Mouse (Mus musculus): ENCODE data around the gene Glb1l2. TPM values are rescaled to one million over a fixed set of nuclear protein-coding genes. Genes with fewer than 3 reads are reported as not detected.

The Glb1l2 gene
- total and polyA plus RNA-seq, 3 experiments = not detected

GRCm38 (mm10) chr9:26819942-26820341 is 13.7 kb upstream of the Glb1l2 start (continued):
- TF ChIP-seq E2F4 (IDR thresholded peaks at IDR 0.05; ENCODE audit: borderline replicate concordance, low read depth, low read length) (no peak), HCFC1 (IDR thresholded peaks at IDR 0.05; ENCODE audit: low read depth, low read length) (no peak), UBTF (IDR thresholded peaks at IDR 0.05; ENCODE audit: borderline replicate concordance, insufficient read depth, low read depth, low read length) (no peak), RAD21 (IDR thresholded peaks at IDR 0.05; ENCODE audit: low read depth, low read length) (no peak), ZNF384 (IDR thresholded peaks at IDR 0.05; ENCODE audit: low read depth, low read length) (no peak)

GRCm38 (mm10) chr9:26808735-26809134 is 2.5 kb upstream of the Glb1l2 start:
- H3K36me3 ChIP-seq (ENCODE audit: control insufficient read depth in 1 of 2, insufficient read depth in 2 of 2, low read length in 2 of 2) = no peaks in the 10 kb centered on the region
- TF ChIP-seq GATA1 (IDR thresholded peaks at IDR 0.05; ENCODE audit: low read depth, low read length) (no peak), MAZ (IDR thresholded peaks at IDR 0.05; ENCODE audit: low read depth, low read length) (no peak), RCOR1 (IDR thresholded peaks at IDR 0.05; ENCODE audit: low read depth, low read length) (no peak), CHD2 (IDR thresholded peaks at IDR 0.05; ENCODE audit: low read length) (no peak), UBTF (IDR thresholded peaks at IDR 0.05; ENCODE audit: borderline replicate concordance, insufficient read depth, low read depth, low read length) (no peak), KAT2A (conservative IDR thresholded peaks at IDR 0.05; ENCODE audit: low read depth, low read length) (no peak), MYB (IDR thresholded peaks at IDR 0.05; ENCODE audit: low read depth, low read length) (no peak), ELF1 (IDR thresholded peaks at IDR 0.05; ENCODE audit: low read depth, low read length) (no peak), MAFK (IDR thresholded peaks at IDR 0.05; ENCODE audit: borderline replicate concordance, low read depth, low read length) (no peak), NRF1 (IDR thresholded peaks at IDR 0.05; ENCODE audit: insufficient read depth, low read depth, low read length, poor library complexity, severe bottlenecking) (no peak), TAL1 (IDR thresholded peaks at IDR 0.05; ENCODE audit: low read length) (no peak), POLR2A (IDR thresholded peaks at IDR 0.05; ENCODE audit: control insufficient read depth in 1 of 2, insufficient read depth in 1 of 2, low read depth in 1 of 2, low read length in 2 of 2, poor library complexity in 1 of 2) (no peak), POLR2AphosphoS5 (IDR thresholded peaks at IDR 0.05; ENCODE audit: borderline replicate concordance, low read depth, low read length) (no peak)
- H3K9ac ChIP-seq (ENCODE audit: control insufficient read depth, low read depth, low read length, poor library complexity, severe bottlenecking) = no peak overlapping the region
- H3K79me2 ChIP-seq (ENCODE audit: control insufficient read depth, insufficient read depth, low read length, poor library complexity) = no peaks in the 10 kb centered on the region
- no peak overlapping the region for H3K27ac ChIP-seq (ENCODE audit: control insufficient read depth, low read depth, low read length)
- DNase-seq (ENCODE audit: low read depth, low spot score) = no peak
- H3K4me1 ChIP-seq (ENCODE audit: control insufficient read depth in 1 of 2, insufficient read depth in 2 of 2, low read length in 2 of 2) = no peaks in the 10 kb centered on the region
- no peak overlapping the region for H3K4me3 ChIP-seq (ENCODE audit: control insufficient read depth in 1 of 2, insufficient read depth in 1 of 2, low read depth in 2 of 2, low read length in 2 of 2)
- H3K27me3 ChIP-seq (ENCODE audit: control insufficient read depth in 1 of 2, insufficient read depth in 2 of 2, low read length in 2 of 2) = no peaks in the 10 kb centered on the region
- H3K9me3 ChIP-seq (replicated peaks; ENCODE audit: insufficient read depth, low read length) = no peaks in the 10 kb centered on the region

- DNase-seq (ENCODE audit: low read depth, low spot score) = no peak
- no peak for TF ChIP-seq KAT2A (conservative IDR thresholded peaks at IDR 0.05; ENCODE audit: low read depth, low read length)
- no peak for TF ChIP-seq CHD2 (IDR thresholded peaks at IDR 0.05; ENCODE audit: low read length)
- TF ChIP-seq RAD21 (IDR thresholded peaks at IDR 0.05; ENCODE audit: low read depth, low read length) = no peak
- TF ChIP-seq BHLHE40 (IDR thresholded peaks at IDR 0.05; ENCODE audit: borderline replicate concordance, low read depth, low read length) = no peak
- no peak for TF ChIP-seq USF1 (IDR thresholded peaks at IDR 0.05; ENCODE audit: low read depth, low read length)
- no peak for TF ChIP-seq MAX (IDR thresholded peaks at IDR 0.05; ENCODE audit: low read length)
- no peak for TF ChIP-seq ELF1 (IDR thresholded peaks at IDR 0.05; ENCODE audit: low read depth, low read length)
- TF ChIP-seq TCF12 (IDR thresholded peaks at IDR 0.05; ENCODE audit: low read depth, low read length) = no peak
- no peak for TF ChIP-seq MYB (IDR thresholded peaks at IDR 0.05; ENCODE audit: low read depth, low read length)
- no peak for TF ChIP-seq CHD1 (IDR thresholded peaks at IDR 0.05; ENCODE audit: low read depth, low read length)
- no peak for TF ChIP-seq JUND (IDR thresholded peaks at IDR 0.05; ENCODE audit: low read depth, low read length)
- TF ChIP-seq MYC (IDR thresholded peaks at IDR 0.05; ENCODE audit: low read depth, low read length) = no peak
- Histone ChIP-seq H3K4me3 (ENCODE audit: control insufficient read depth in 1 of 2, insufficient read depth in 1 of 2, low read depth in 2 of 2, low read length in 2 of 2) (no peak overlapping the region), H3K79me2 (ENCODE audit: control insufficient read depth, insufficient read depth, low read length, poor library complexity) (no peaks in the 10 kb centered on the region), H3K27ac (ENCODE audit: control insufficient read depth, low read depth, low read length) (no peak overlapping the region), H3K9ac (ENCODE audit: control insufficient read depth, low read depth, low read length, poor library complexity, severe bottlenecking) (no peak overlapping the region), H3K36me3 (ENCODE audit: control insufficient read depth in 1 of 2, insufficient read depth in 2 of 2, low read length in 2 of 2) (no peaks in the 10 kb centered on the region), H3K9me3 (replicated peaks; ENCODE audit: insufficient read depth, low read length) (no peaks in the 10 kb centered on the region), H3K27me3 (ENCODE audit: control insufficient read depth in 1 of 2, insufficient read depth in 2 of 2, low read length in 2 of 2) (no peaks in the 10 kb centered on the region), H3K4me1 (ENCODE audit: control insufficient read depth in 1 of 2, insufficient read depth in 2 of 2, low read length in 2 of 2) (no peaks in the 10 kb centered on the region)
Observed at GRCm38 (mm10) chr9:26804321-26804720, 1.9 kb downstream of the Glb1l2 start.

Measured in MEL (cell line).